Mouse (Mus musculus): Measurements from ENCODE around the gene Wnk4. TPM values are rescaled to one million over a fixed set of nuclear protein-coding genes. Genes with fewer than 3 reads are reported as not detected.

The Wnk4 gene
- total and polyA plus RNA-seq, 2 experiments from 2014 or later = 4.2 to 7.5 TPM

- 70% methylated on average over 3 of the region's 3 CpGs for WGBS
- ATAC-seq (ENCODE audit: low FRiP score) (no peak), DNase-seq (ENCODE audit: low spot score) (no peak)
- Histone ChIP-seq H3K4me1 (ENCODE audit: insufficient read depth, low read length) (peaks cover 6% of the 10 kb centered on the region), H3K27ac (ENCODE audit: low read depth, low read length) (no peak overlapping the region), H3K9me3 (ENCODE audit: low read length) (no peaks in the 10 kb centered on the region), H3K27me3 (ENCODE audit: insufficient read depth, low read length) (no peaks in the 10 kb centered on the region), H3K4me2 (ENCODE audit: low read depth, low read length, poor library complexity, severe bottlenecking) (no peak overlapping the region), H3K4me3 (ENCODE audit: low read depth, low read length) (no peak overlapping the region), H3K9ac (replicated peaks; ENCODE audit: low read length, poor library complexity, severe bottlenecking) (no peak overlapping the region), H3K36me3 (ENCODE audit: insufficient read depth, low read length) (no peaks in the 10 kb centered on the region)
- TF ChIP-seq CTCF (IDR thresholded peaks at IDR 0.05) = no peak
Measured at GRCm38 (mm10) chr11:101312150-101312549, 51.8 kb downstream of the Wnk4 start.

GRCm38 (mm10) chr11:101314567-101314966, 54.2 kb downstream of the Wnk4 start:
- TF ChIP-seq CTCF (IDR thresholded peaks at IDR 0.05) = peak; percentile 37
- H3K27ac ChIP-seq (ENCODE audit: low read depth, low read length) = no peak overlapping the region
- WGBS = 100% methylated on average over 1 of the region's 1 CpGs
- H3K9ac ChIP-seq (replicated peaks; ENCODE audit: low read length, poor library complexity, severe bottlenecking) = no peak overlapping the region
- peaks cover 9% of the 10 kb centered on the region for H3K36me3 ChIP-seq (ENCODE audit: insufficient read depth, low read length)
- H3K27me3 ChIP-seq (ENCODE audit: insufficient read depth, low read length) = no peaks in the 10 kb centered on the region
- peaks cover 7% of the 10 kb centered on the region for H3K4me1 ChIP-seq (ENCODE audit: insufficient read depth, low read length)
- DNase-seq (ENCODE audit: low spot score) (no peak), ATAC-seq (ENCODE audit: low FRiP score) (no peak)
- H3K4me3 ChIP-seq (ENCODE audit: low read depth, low read length) = no peak overlapping the region
- no peaks in the 10 kb centered on the region for H3K9me3 ChIP-seq (ENCODE audit: low read length)
- no peak overlapping the region for H3K4me2 ChIP-seq (ENCODE audit: low read depth, low read length, poor library complexity, severe bottlenecking)

DNA sequence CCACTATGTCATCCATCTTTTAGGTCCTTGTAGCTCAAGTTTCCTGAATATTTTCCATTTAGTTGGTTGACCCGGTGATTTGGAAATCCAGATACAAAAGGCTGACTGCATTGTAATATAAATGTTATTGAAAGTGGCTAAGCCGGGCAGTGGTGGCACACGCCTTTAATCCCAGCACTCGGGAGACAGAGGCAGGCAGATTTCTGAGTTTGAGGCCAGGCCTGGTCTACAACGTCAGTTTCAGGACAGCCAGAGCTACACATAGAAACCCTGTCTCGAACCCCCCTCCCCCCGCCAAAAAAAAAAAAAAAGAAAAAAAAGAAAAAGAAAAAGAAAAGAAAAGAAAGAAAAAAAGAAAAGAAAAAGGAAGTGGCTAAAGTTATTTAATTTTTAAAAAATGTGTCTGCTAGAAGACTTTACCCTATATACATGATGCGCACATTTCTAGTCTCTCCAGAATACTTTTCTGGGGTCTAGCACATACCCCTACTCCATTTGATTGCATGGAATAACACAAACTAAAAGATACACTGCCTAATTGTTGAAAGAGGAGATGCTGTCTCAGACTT, 54.8 kb downstream of the Wnk4 start:
- H3K4me2 ChIP-seq (ENCODE audit: low read depth, low read length, poor library complexity, severe bottlenecking) = peak overlapping the region; percentile 95
- no peaks in the 10 kb centered on the region for H3K27me3 ChIP-seq (ENCODE audit: insufficient read depth, low read length)
- H3K27ac ChIP-seq (ENCODE audit: low read depth, low read length) = peak overlapping the region; percentile 78; the same call in 1 of the 2 replicates
- 0 out of 2 replicates have a peak overlapping the region, but pooled peaks have one; percentile 91 for H3K9ac ChIP-seq (replicated peaks; ENCODE audit: low read length, poor library complexity, severe bottlenecking)
- H3K4me1 ChIP-seq (ENCODE audit: insufficient read depth, low read length) = peaks cover 7% of the 10 kb centered on the region
- H3K36me3 ChIP-seq (ENCODE audit: insufficient read depth, low read length) = peaks cover 14% of the 10 kb centered on the region
- ATAC-seq (ENCODE audit: low FRiP score) (no peak), DNase-seq (ENCODE audit: low spot score) (no peak)
- no peaks in the 10 kb centered on the region for H3K9me3 ChIP-seq (ENCODE audit: low read length)
- peak overlapping the region; percentile 98 for H3K4me3 ChIP-seq (ENCODE audit: low read depth, low read length)
- 80% methylated on average over 8 of the region's 8 CpGs for WGBS
- TF ChIP-seq CTCF (IDR thresholded peaks at IDR 0.05) = no peak

GRCm38 (mm10) chr11:101315665-101316500, 55.5 kb downstream of the Wnk4 start, which contains the start of gene Psme3:
Psme3 (plus strand) TSS chr11:101316213.
- DNase-seq (ENCODE audit: low spot score) = peak; percentile 93
- Histone ChIP-seq H3K4me3 (ENCODE audit: low read depth, low read length) (peak within 1 kb of the TSS; percentile 98), H3K4me1 (ENCODE audit: insufficient read depth, low read length) (peaks cover 7% of the 10 kb centered on the region), H3K4me2 (ENCODE audit: low read depth, low read length, poor library complexity, severe bottlenecking) (peak within 1 kb of the TSS; percentile 95), H3K27me3 (ENCODE audit: insufficient read depth, low read length) (no peaks in the 10 kb centered on the region), H3K27ac (ENCODE audit: low read depth, low read length) (peak within 1 kb of the TSS; percentile 78), H3K36me3 (ENCODE audit: insufficient read depth, low read length) (peaks cover 21% of the 10 kb centered on the region), H3K9ac (replicated peaks; ENCODE audit: low read length, poor library complexity, severe bottlenecking) (peak within 1 kb of the TSS; percentile 91), H3K9me3 (ENCODE audit: low read length) (no peaks in the 10 kb centered on the region)
- no peak for TF ChIP-seq CTCF (IDR thresholded peaks at IDR 0.05)
- WGBS = under 1% methylated on average over 56 of the region's 62 CpGs
- ATAC-seq (ENCODE audit: low FRiP score) = peak; percentile 91

DNA sequence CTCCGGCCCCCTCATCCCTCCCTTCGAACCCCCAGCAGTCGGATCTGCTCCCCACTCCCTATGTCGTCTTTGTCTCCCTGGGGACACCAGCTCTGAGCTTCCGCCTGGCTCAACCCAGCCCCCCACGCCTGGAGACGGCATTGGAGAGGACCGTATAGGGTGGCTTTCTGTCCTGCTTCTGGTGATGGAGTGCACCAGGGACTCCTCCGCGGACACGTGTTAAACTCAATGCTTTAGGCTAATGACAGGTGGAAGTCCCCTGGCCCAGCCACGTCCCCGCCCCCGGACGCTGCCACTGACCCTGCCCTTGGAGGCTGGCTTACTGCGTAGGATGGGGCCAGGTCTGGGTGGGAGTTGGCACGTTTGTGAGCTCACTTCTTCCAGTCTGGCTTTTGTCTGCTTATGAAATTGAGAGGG, 56.1 kb downstream of the Wnk4 start:
- Histone ChIP-seq H3K36me3 (ENCODE audit: insufficient read depth, low read length) (peaks cover 27% of the 10 kb centered on the region), H3K9me3 (ENCODE audit: low read length) (no peaks in the 10 kb centered on the region), H3K4me3 (ENCODE audit: low read depth, low read length) (peak overlapping the region; percentile 98), H3K9ac (replicated peaks; ENCODE audit: low read length, poor library complexity, severe bottlenecking) (peak overlapping the region; percentile 91), H3K4me1 (ENCODE audit: insufficient read depth, low read length) (peaks cover 7% of the 10 kb centered on the region), H3K27ac (ENCODE audit: low read depth, low read length) (peak overlapping the region; percentile 78), H3K27me3 (ENCODE audit: insufficient read depth, low read length) (no peaks in the 10 kb centered on the region), H3K4me2 (ENCODE audit: low read depth, low read length, poor library complexity, severe bottlenecking) (peak overlapping the region; percentile 95)
- DNase-seq (ENCODE audit: low spot score) (no peak), ATAC-seq (ENCODE audit: low FRiP score) (peak; percentile 80; the same call in 1 of the 2 replicates)
- TF ChIP-seq CTCF (IDR thresholded peaks at IDR 0.05) = no peak
- WGBS = 1% methylated on average over 17 of the region's 17 CpGs

DNA sequence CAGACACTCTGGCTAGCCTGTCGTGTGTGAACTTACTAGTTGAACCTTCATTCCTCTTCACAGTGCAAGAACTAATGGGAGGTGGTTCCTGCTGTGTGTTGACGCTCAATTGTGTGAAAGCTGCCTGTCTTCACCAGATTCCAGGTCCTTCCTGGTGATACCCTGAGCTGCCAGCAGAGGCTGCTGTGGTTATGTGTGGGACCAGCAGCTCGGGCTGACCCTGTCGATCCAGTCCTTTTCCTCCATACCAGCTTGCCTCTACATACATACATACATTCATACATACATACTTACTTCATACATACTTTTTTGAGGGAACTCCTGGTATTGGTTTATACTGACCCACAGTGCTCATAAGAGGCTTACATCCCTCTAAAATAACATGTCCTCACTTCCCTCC, 63.2 kb downstream of the Wnk4 start:
- no peak overlapping the region for H3K4me3 ChIP-seq (ENCODE audit: low read depth, low read length)
- peaks cover 58% of the 10 kb centered on the region for H3K36me3 ChIP-seq (ENCODE audit: insufficient read depth, low read length)
- TF ChIP-seq CTCF (IDR thresholded peaks at IDR 0.05) = peak; percentile 95

More for the DNA sequence above, 63.2 kb downstream of the Wnk4 start:
- no peak overlapping the region for H3K27ac ChIP-seq (ENCODE audit: low read depth, low read length)
- 0 out of 2 replicates have a peak, but pooled peaks have one; percentile 31 for ATAC-seq (ENCODE audit: low FRiP score)
- no peaks in the 10 kb centered on the region for H3K9me3 ChIP-seq (ENCODE audit: low read length)
- peak; percentile 80 for DNase-seq (ENCODE audit: low spot score)
- H3K4me1 ChIP-seq (ENCODE audit: insufficient read depth, low read length) = no peaks in the 10 kb centered on the region
- H3K9ac ChIP-seq (replicated peaks; ENCODE audit: low read length, poor library complexity, severe bottlenecking) = no peak overlapping the region
- no peaks in the 10 kb centered on the region for H3K27me3 ChIP-seq (ENCODE audit: insufficient read depth, low read length)
- H3K4me2 ChIP-seq (ENCODE audit: low read depth, low read length, poor library complexity, severe bottlenecking) = no peak overlapping the region
- WGBS = 11% methylated on average over 4 of the region's 4 CpGs
